Mouse (Mus musculus): ENCODE measurements around the gene Plxnb2. TPM values are rescaled to one million over a fixed set of nuclear protein-coding genes. Genes with fewer than 3 reads are reported as not detected.

Gene Plxnb2
- polyA plus RNA-seq, 1 experiment = 89.4 TPM

DNA sequence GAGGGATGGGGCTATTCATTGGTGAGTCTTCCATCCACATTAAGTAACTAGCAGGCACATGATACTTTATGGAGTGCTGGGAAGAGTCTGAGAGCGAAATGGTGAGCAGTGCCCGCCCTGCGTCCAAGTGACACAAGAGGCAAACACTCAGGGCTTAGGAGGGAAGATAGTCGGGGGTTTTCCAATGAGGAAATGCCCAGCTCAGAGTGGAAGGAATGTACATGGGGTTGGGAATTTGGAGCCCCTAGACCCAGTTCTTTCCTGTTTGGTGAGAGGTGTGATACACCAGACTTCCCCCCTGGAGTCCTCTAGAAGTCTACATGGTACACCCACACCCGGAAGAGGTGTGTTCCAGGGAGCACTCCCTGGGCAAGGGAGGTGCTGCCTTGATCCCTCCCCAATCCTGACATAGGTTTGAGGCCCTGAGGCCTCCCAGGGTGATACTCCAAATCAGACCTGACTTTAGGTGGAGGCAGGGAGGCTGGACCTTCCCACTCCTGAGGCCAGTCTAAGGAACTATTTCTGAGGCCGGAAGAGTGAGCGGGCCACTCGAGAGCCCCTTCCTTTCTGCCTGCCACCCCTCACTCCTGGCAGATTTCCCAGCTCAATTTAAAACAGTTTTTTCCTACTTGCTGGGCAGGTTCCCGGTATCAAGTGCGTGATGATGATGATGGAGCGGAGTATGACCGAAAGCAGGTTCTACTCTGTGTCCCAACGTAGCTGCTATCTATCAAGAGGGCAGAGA is 5.0 kb downstream of the Plxnb2 start:
- no peaks in the 10 kb centered on the region for H3K27me3 ChIP-seq (ENCODE audit: control insufficient read depth, insufficient read depth, low read length)
- no peaks in the 10 kb centered on the region for H3K36me3 ChIP-seq (ENCODE audit: control insufficient read depth, insufficient read depth, low read length)
- H3K4me3 ChIP-seq (ENCODE audit: extremely low read depth, insufficient read depth, insufficient read length) = no peak overlapping the region
- TF ChIP-seq POLR2A (IDR thresholded peaks at IDR 0.05; ENCODE audit: low read depth, low read length) = no peak
- no peak for TF ChIP-seq CTCF (IDR thresholded peaks at IDR 0.05; ENCODE audit: extremely low read depth, insufficient read depth, insufficient read length, insufficient replicate concordance)
- H3K4me1 ChIP-seq (ENCODE audit: control insufficient read depth, insufficient read depth, insufficient read length) = peaks cover 35% of the 10 kb centered on the region
- no peak overlapping the region for H3K27ac ChIP-seq (ENCODE audit: insufficient read depth, low read length)
- WGBS = 90% methylated on average over 13 of the region's 13 CpGs
- DNase-seq (ENCODE audit: low read depth in 1 of 2, low spot score in 2 of 2) = no peak

DNA sequence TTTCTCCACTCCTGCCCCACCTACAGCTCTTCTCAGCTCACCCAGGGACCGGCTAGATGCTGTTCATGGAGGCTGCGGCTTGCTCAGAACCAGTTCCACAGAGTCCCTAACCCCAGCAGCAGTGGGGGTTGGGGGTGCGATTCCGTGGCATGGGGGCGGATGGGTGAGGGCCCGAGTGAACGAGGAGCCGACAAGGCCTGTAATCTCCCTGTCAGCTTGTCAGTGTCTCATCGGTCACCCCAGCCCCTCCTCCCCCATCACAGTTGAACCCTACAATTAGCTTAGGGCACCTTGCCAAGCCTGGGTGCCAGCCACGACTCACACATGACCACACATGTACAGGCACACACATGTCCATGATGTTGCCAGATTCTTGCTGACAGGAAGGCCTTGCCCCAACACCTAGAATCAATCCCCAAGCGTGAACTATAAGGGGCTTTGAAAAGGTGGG is 5.7 kb downstream of the Plxnb2 start:
- Histone ChIP-seq H3K27me3 (ENCODE audit: control insufficient read depth, insufficient read depth, low read length) (no peaks in the 10 kb centered on the region), H3K4me3 (ENCODE audit: extremely low read depth, insufficient read depth, insufficient read length) (no peak overlapping the region), H3K4me1 (ENCODE audit: control insufficient read depth, insufficient read depth, insufficient read length) (peaks cover 29% of the 10 kb centered on the region; the same call in 1 of the 2 replicates), H3K27ac (ENCODE audit: insufficient read depth, low read length) (no peak overlapping the region), H3K36me3 (ENCODE audit: control insufficient read depth, insufficient read depth, low read length) (no peaks in the 10 kb centered on the region)
- 83% methylated on average over 11 of the region's 11 CpGs for WGBS
- TF ChIP-seq POLR2A (IDR thresholded peaks at IDR 0.05; ENCODE audit: low read depth, low read length) = no peak
- TF ChIP-seq CTCF (IDR thresholded peaks at IDR 0.05; ENCODE audit: extremely low read depth, insufficient read depth, insufficient read length, insufficient replicate concordance) = no peak
- DNase-seq (ENCODE audit: low read depth in 1 of 2, low spot score in 2 of 2) = no peak

DNA sequence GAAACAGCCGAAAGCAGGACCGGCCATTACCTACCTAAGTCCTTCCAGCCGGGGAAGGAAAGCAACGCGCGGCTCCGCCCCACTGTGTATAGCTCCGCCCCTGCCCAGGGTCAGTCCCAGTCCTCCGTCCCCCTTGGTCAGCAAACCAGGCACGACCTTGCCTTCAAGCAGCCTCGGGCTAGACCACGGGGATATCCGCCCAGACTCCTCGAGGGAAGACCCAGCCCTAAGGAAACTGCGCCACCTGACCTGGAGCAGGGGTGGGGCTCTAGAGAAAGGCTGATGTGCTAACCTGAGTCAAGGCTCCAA is 6.7 kb downstream of the Plxnb2 start:
- Histone ChIP-seq H3K4me3 (ENCODE audit: extremely low read depth, insufficient read depth, insufficient read length) (peak overlapping the region; percentile 66; the same call in 1 of the 2 replicates), H3K27ac (ENCODE audit: insufficient read depth, low read length) (no peak overlapping the region; the same call in 1 of the 2 replicates), H3K27me3 (ENCODE audit: control insufficient read depth, insufficient read depth, low read length) (no peaks in the 10 kb centered on the region), H3K36me3 (ENCODE audit: control insufficient read depth, insufficient read depth, low read length) (no peaks in the 10 kb centered on the region), H3K4me1 (ENCODE audit: control insufficient read depth, insufficient read depth, insufficient read length) (peaks cover 26% of the 10 kb centered on the region; the same call in 1 of the 2 replicates)
- peak in 1 of 2 experiments; percentile 40 for DNase-seq (ENCODE audit: low read depth in 1 of 2, low spot score in 2 of 2)
- 13% methylated on average over 15 of the region's 15 CpGs for WGBS
- TF ChIP-seq POLR2A (IDR thresholded peaks at IDR 0.05; ENCODE audit: low read depth, low read length) (no peak), CTCF (IDR thresholded peaks at IDR 0.05; ENCODE audit: extremely low read depth, insufficient read depth, insufficient read length, insufficient replicate concordance) (no peak)

DNA sequence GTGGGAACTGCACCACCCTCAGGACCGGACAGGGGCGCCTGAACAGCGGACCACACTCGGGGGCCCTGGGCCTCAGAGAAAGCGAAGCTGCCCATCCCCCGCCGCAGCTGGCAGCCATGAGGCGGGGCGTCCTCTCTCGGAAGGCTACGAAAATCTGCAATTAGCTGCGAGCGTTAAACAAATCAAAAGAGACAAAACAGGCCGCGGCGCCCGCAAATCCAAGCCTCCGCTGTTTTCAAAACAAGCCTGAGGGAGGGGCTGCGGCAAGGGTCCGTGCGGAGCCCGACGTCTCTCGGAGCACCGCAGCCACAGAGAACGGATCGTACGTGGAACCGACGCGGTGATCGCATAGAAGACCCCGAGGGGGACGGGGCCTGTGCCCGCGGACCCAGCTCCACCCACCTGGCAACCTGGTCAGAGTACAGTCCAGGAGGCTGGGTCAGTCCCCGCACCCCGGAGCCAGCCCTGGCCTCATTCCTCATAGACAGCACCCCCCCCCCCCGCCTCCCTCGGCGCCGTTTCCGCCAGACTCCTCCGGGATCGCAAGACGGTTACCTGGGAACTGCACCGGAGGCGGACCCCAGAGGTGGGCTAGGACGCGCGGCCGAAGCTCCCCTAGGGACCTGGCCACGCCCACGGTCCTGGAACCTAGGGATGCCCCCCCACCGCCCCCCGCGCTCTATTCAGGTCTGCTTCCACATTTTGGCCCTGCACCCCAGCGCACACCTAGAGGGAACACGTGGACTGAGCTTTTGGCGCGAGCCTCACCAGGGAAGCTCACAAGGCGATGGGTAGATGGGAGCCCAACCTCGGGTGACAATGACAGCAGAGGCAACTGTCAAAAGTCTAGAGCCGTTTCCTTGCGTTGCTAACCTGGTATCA is 7.3 kb downstream of the Plxnb2 start:
- Histone ChIP-seq H3K36me3 (ENCODE audit: control insufficient read depth, insufficient read depth, low read length) (no peaks in the 10 kb centered on the region), H3K27me3 (ENCODE audit: control insufficient read depth, insufficient read depth, low read length) (no peaks in the 10 kb centered on the region), H3K27ac (ENCODE audit: insufficient read depth, low read length) (peak overlapping the region; percentile 55), H3K4me1 (ENCODE audit: control insufficient read depth, insufficient read depth, insufficient read length) (peaks cover 22% of the 10 kb centered on the region; the same call in 1 of the 2 replicates), H3K4me3 (ENCODE audit: extremely low read depth, insufficient read depth, insufficient read length) (peak overlapping the region; percentile 66)
- no peak for DNase-seq (ENCODE audit: low read depth in 1 of 2, low spot score in 2 of 2)
- no peak for TF ChIP-seq CTCF (IDR thresholded peaks at IDR 0.05; ENCODE audit: extremely low read depth, insufficient read depth, insufficient read length, insufficient replicate concordance)
- TF ChIP-seq POLR2A (IDR thresholded peaks at IDR 0.05; ENCODE audit: low read depth, low read length) = no peak
- under 1% methylated on average over 65 of the region's 65 CpGs for WGBS

DNA sequence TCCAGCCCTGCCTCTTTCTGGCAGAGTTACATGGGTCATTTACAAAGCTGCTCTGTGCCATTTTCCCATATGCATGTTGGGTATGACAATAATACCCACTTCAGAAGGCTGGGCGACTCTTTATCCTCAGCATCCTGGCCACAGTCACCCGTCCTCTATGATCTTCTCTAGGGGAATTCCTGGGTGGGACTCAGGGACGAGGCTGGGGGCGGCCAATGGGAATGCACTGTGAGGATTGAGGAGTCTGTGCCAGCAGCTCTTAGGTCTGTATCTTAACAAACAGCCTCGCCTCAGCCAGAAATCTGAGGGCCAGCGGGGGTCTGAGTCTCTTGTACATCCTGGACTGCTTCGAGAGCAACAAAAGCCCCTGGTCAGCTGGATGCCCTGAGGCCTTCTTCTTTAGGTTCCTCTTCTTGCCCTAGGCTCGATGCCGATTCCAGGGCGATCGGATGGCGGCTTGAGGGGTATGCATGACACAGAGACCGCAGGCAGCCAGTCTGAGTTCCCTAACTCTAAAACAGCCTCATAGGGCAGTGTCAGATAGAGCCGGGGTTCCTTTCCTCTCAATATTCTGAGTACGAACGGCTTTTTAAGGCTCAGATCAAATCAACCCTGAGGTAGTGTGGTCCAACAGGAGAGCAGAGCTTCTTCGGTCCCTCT is 8.2 kb downstream of the Plxnb2 start:
- Histone ChIP-seq H3K27me3 (ENCODE audit: control insufficient read depth, insufficient read depth, low read length) (no peaks in the 10 kb centered on the region), H3K36me3 (ENCODE audit: control insufficient read depth, insufficient read depth, low read length) (no peaks in the 10 kb centered on the region), H3K4me3 (ENCODE audit: extremely low read depth, insufficient read depth, insufficient read length) (peak overlapping the region; percentile 66), H3K27ac (ENCODE audit: insufficient read depth, low read length) (peak overlapping the region; percentile 55), H3K4me1 (ENCODE audit: control insufficient read depth, insufficient read depth, insufficient read length) (peaks cover 17% of the 10 kb centered on the region; the same call in 1 of the 2 replicates)
- TF ChIP-seq CTCF (IDR thresholded peaks at IDR 0.05; ENCODE audit: extremely low read depth, insufficient read depth, insufficient read length, insufficient replicate concordance) = no peak
- TF ChIP-seq POLR2A (IDR thresholded peaks at IDR 0.05; ENCODE audit: low read depth, low read length) = no peak
- 27% methylated on average over 17 of the region's 17 CpGs for WGBS
- no peak for DNase-seq (ENCODE audit: low read depth in 1 of 2, low spot score in 2 of 2)

DNA sequence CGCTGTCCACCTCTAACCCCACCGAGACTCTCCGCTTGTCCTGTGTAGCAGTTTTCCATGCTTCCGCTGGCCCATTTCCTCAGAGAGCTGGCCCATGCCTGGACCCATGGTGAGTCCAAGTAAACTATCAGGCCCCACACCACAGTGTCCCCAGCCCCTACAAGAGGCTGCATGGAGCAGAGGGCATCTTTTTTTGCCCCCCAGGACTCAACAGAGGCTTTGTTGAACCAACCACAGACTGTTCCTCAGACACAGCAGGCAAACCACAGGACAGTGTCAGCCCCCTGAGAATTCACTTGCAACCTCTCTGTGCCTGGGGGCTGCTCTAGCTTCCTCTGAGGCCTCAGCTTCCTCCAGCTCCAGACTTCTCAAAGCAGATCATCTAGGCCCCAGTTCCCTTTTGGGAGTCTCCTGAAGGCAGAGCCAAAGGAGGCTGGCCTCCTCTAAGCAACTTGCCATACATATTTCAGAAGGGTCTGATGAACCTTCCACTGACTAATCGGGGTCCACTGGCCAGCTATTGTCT is 9.0 kb downstream of the Plxnb2 start:
- DNase-seq (ENCODE audit: low read depth in 1 of 2, low spot score in 2 of 2) = no peak
- H3K4me1 ChIP-seq (ENCODE audit: control insufficient read depth, insufficient read depth, insufficient read length) = peaks cover 10% of the 10 kb centered on the region; the same call in 1 of the 2 replicates
- no peak overlapping the region for H3K27ac ChIP-seq (ENCODE audit: insufficient read depth, low read length)
- TF ChIP-seq CTCF (IDR thresholded peaks at IDR 0.05; ENCODE audit: extremely low read depth, insufficient read depth, insufficient read length, insufficient replicate concordance) (no peak), POLR2A (IDR thresholded peaks at IDR 0.05; ENCODE audit: low read depth, low read length) (no peak)
- WGBS = 73% methylated on average over 5 of the region's 5 CpGs
- no peaks in the 10 kb centered on the region for H3K36me3 ChIP-seq (ENCODE audit: control insufficient read depth, insufficient read depth, low read length)
- H3K27me3 ChIP-seq (ENCODE audit: control insufficient read depth, insufficient read depth, low read length) = no peaks in the 10 kb centered on the region
- no peak overlapping the region for H3K4me3 ChIP-seq (ENCODE audit: extremely low read depth, insufficient read depth, insufficient read length)

Measured in spleen, adult 2 months (tissue).